Mouse (Mus musculus) heart, embryonic 12.5 days (tissue): Measurements from ENCODE around the gene Purb. TPM values are rescaled to one million over a fixed set of nuclear protein-coding genes. Genes with fewer than 3 reads are reported as not detected.
"Not testable (repeated sequence)": the region's sequence is repeated elsewhere in the genome, so short reads cannot be mapped to it uniquely, and the experiment has no call there.

ENCODE experiments used
- ATAC-seq: fragments of 200-750 bp; cut with Nextera tagmentation; 2 replicates; pipeline ENCODE4 v1.8.0; 2017; ENCODE audit warnings: moderate TSS enrichment, moderate library complexity; ENCODE audit not compliant: insufficient number of reproducible peaks, low FRiP score
- H3K27ac ChIP-seq: fragments of 300-500 bp; sonication (generic); 2 replicates; pipeline ENCODE4 v1.5.1; 2016; ENCODE audit warnings: mild to moderate bottlenecking, moderate library complexity; ENCODE audit not compliant: poor library complexity, severe bottlenecking
- H3K27me3 ChIP-seq: fragments of 300-500 bp; sonication (generic); replicated peaks from 2 replicates; pipeline ENCODE4 v1.6.1; 2016; ENCODE audit warnings: mild to moderate bottlenecking, moderate library complexity
- H3K36me3 ChIP-seq: fragments of 300-500 bp; sonication (generic); 2 replicates; pipeline ENCODE4 v1.6.1; 2016; ENCODE audit warnings: mild to moderate bottlenecking, moderate library complexity
- H3K4me1 ChIP-seq: fragments of 300-500 bp; sonication (generic); replicated peaks from 2 replicates; pipeline ENCODE4 v1.6.1; 2016; ENCODE audit warnings: mild to moderate bottlenecking
- H3K4me2 ChIP-seq: fragments of 300-500 bp; sonication (generic); 2 replicates; pipeline ENCODE4 v1.6.1; 2016; ENCODE audit warnings: mild to moderate bottlenecking, moderate library complexity
- H3K4me3 ChIP-seq: fragments of 300-500 bp; sonication (generic); 2 replicates; pipeline ENCODE4 v1.5.1; 2016; ENCODE audit warnings: mild to moderate bottlenecking
- H3K9ac ChIP-seq: fragments of 300-500 bp; sonication (generic); 2 replicates; pipeline ENCODE4 v1.6.1; 2016; ENCODE audit warnings: mild to moderate bottlenecking, moderate library complexity
- H3K9me3 ChIP-seq: fragments of 300-500 bp; sonication (generic); replicated peaks from 2 replicates; pipeline ENCODE4 v1.6.1; 2016; ENCODE audit warnings: mild to moderate bottlenecking, moderate library complexity
- WGBS: fragments of 180-500 bp; shearing (Covaris S2); methylation state at CpG from one replicate; pipeline ENCODE4 v1.1.7; 2016; 5-methylcytosine and 5-hydroxymethylcytosine counted together
- polyA plus RNA-seq: library from polyadenylated mRNA; unstranded; fragments of >200 nt; fragmentation: Nextera tagmentation; extraction: Ambion mirVana; gene quantifications from 2 replicates; pipeline ENCODE4 v1.2.1, GENCODE M21; 2016

The Purb gene
- polyA plus RNA-seq, 1 experiment from 2014 or later, result 29.8 TPM

DNA sequence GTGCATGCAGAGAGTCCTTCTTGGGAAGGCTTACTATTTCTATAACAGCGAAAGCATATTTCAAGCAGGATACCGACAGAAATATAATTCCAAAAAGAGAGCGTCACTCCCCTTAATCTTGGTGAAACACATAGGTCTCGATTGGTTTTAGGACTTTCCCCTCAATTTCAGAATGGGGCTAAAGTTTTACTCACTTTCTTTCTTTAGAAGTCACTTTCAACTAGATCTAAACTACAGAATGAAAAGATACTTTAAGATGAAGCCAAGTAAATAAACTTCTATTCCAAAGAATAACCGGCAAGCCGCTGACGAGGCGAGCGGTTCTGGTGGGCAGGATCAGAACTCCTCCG lies 32.0 kb downstream of the Purb start:
- WGBS, result under 1% methylated on average over 10 of the region's 10 CpGs
- Histone ChIP-seq H3K9me3 (no peaks in the 10 kb centered on the region; the same call in 1 of the 2 replicates), H3K4me2 (peak overlapping the region; percentile 76), H3K27me3 (no peaks in the 10 kb centered on the region), H3K4me1 (peaks cover 14% of the 10 kb centered on the region), H3K27ac (peak overlapping the region; percentile 92), H3K36me3 (peaks cover 10% of the 10 kb centered on the region), H3K9ac (peak overlapping the region; percentile 87), H3K4me3 (peak overlapping the region; percentile 79)
- no peak for ATAC-seq

DNA sequence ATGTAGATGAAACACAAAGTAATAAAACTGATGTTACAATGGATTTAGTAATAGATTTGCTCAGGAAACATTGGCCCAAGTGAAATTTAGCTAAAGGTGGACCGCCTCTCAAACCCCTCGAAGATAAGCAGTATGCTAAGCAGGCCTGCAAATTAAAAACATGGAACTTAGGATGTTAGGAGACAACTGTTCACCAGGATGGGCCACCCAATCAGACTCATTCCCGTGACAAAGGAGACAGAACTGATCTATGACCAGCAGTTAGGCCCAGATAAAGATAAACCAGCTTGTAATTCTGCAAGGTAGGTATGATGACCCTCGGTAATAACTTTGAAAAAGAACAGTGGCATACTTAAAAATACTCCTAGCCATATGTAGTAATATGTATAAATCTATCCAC lies 32.6 kb downstream of the Purb start:
- H3K27me3 ChIP-seq, result no peaks in the 10 kb centered on the region
- WGBS, result 45% methylated on average over 4 of the region's 4 CpGs
- ATAC-seq, result no peak

GRCm38 (mm10) chr11:6442566-6442965 lies 33.2 kb downstream of the Purb start:
- no peaks in the 10 kb centered on the region for H3K27me3 ChIP-seq
- H3K27ac ChIP-seq, result no peak overlapping the region
- H3K36me3 ChIP-seq, result peaks cover 18% of the 10 kb centered on the region
- WGBS, result 91% methylated on average over 4 of the region's 4 CpGs
- no peak overlapping the region for H3K4me3 ChIP-seq
- no peak overlapping the region for H3K9ac ChIP-seq
- H3K4me2 ChIP-seq, result peak overlapping the region; percentile 76; the same call in 1 of the 2 replicates
- ATAC-seq, result no peak
- H3K9me3 ChIP-seq, result no peaks in the 10 kb centered on the region; the same call in 1 of the 2 replicates
- H3K4me1 ChIP-seq, result peaks cover 12% of the 10 kb centered on the region

More for the DNA sequence above, 32.6 kb downstream of the Purb start:
- H3K4me1 ChIP-seq, result peaks cover 14% of the 10 kb centered on the region
- H3K27ac ChIP-seq, result peak overlapping the region; percentile 92; the same call in 1 of the 2 replicates
- peak overlapping the region; percentile 87 for H3K9ac ChIP-seq
- peak overlapping the region; percentile 76 for H3K4me2 ChIP-seq
- H3K9me3 ChIP-seq, result no peaks in the 10 kb centered on the region; the same call in 1 of the 2 replicates
- peak overlapping the region; percentile 79 for H3K4me3 ChIP-seq
- peaks cover 12% of the 10 kb centered on the region for H3K36me3 ChIP-seq

- Histone ChIP-seq H3K9ac (no peak overlapping the region), H3K27me3 (no peaks in the 10 kb centered on the region), H3K36me3 (peaks cover 38% of the 10 kb centered on the region), H3K4me2 (no peak overlapping the region), H3K4me3 (no peak overlapping the region), H3K9me3 (no peaks in the 10 kb centered on the region; the same call in 1 of the 2 replicates), H3K27ac (no peak overlapping the region), H3K4me1 (peaks cover 7% of the 10 kb centered on the region)
- ATAC-seq, result no peak
- WGBS, result 90% methylated on average over 4 of the region's 4 CpGs
Measured at GRCm38 (mm10) chr11:6440171-6440570, 35.5 kb downstream of the Purb start.

DNA sequence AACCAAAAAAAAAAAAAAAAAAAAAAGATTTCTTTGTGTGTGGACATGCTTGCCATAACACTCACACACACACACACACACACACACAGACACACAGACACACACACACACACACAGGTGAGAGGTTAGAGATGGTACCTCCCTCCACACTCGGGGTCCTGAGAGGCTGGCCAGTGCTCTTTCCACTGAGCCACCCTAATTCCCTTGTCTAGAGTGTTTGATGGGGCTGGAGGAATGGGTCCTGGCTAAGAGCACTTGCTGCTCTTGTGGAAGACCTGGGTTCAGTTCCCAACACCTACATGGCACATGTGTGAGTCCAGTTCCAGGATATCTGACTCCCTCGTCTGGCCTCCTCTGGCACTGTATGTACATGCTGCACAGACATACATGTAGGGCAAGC lies 38.0 kb downstream of the Purb start:
- H3K27ac ChIP-seq, result no peak overlapping the region
- WGBS, result 98% methylated on average over 2 of the region's 2 CpGs
- no peak overlapping the region for H3K4me2 ChIP-seq
- no peaks in the 10 kb centered on the region for H3K27me3 ChIP-seq
- no peaks in the 10 kb centered on the region; the same call in 1 of the 2 replicates for H3K9me3 ChIP-seq
- ATAC-seq, result no peak
- H3K4me1 ChIP-seq, result 0 out of 2 replicates have a peak, but pooled peaks cover 1% of the 10 kb centered on the region
- H3K4me3 ChIP-seq, result no peak overlapping the region
- peaks cover 59% of the 10 kb centered on the region for H3K36me3 ChIP-seq
- H3K9ac ChIP-seq, result no peak overlapping the region

- H3K4me1 ChIP-seq, result no peaks in the 10 kb centered on the region
Measured at GRCm38 (mm10) chr11:6436442-6436841, 39.3 kb downstream of the Purb start.

GRCm38 (mm10) chr11:6430186-6430585 lies 45.5 kb downstream of the Purb start:
- WGBS, result 92% methylated on average over 7 of the region's 7 CpGs
- H3K27ac ChIP-seq, result no peak overlapping the region
- H3K27me3 ChIP-seq, result no peaks in the 10 kb centered on the region
- H3K9ac ChIP-seq, result no peak overlapping the region
- no peaks in the 10 kb centered on the region for H3K4me1 ChIP-seq
- H3K9me3 ChIP-seq, result no peaks in the 10 kb centered on the region
- no peak overlapping the region for H3K4me3 ChIP-seq
- H3K4me2 ChIP-seq, result no peak overlapping the region
- peaks cover 90% of the 10 kb centered on the region for H3K36me3 ChIP-seq
- ATAC-seq, result no peak

More at GRCm38 (mm10) chr11:6436442-6436841, 39.3 kb downstream of the Purb start:
- WGBS, result 71% methylated on average over 8 of the region's 8 CpGs
- ATAC-seq, result no peak
- no peak overlapping the region for H3K4me3 ChIP-seq
- H3K9ac ChIP-seq, result no peak overlapping the region
- no peak overlapping the region for H3K27ac ChIP-seq
- peaks cover 71% of the 10 kb centered on the region for H3K36me3 ChIP-seq
- H3K27me3 ChIP-seq, result no peaks in the 10 kb centered on the region
- H3K9me3 ChIP-seq, result no peaks in the 10 kb centered on the region; the same call in 1 of the 2 replicates
- H3K4me2 ChIP-seq, result no peak overlapping the region

DNA sequence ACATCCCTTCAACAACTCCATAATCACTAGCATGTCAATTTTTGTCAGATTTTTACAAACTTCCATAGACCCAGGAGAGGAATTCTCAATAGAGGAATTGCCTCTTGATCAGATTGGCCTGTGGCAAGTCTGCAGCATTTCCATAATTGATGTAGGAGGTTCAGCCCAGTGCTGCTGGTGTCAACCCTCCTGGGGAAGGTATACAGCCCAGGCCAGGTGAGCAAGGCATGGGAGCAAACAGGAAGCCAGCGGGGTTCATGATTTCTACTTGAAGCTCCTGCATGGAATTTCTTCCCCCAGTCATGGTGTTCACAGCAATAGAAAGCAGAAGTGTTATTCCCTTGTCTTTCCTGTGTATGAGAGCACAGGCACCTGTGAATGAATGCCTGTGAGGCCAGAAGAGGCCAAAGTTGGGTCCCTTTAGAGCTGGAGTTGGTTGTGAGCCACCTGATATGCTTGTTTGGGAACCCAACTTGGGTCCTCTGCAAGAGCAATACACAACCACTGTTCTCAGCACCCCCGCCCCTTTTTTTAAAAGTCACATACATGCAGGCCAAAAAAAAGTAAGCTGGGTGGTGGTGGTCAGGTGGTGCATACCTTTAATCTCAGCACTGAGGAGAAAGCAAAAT lies 54.9 kb downstream of the Purb start:
- H3K27ac ChIP-seq, result peak overlapping the region; percentile 18; the same call in 1 of the 2 replicates
- H3K4me1 ChIP-seq, result peaks cover 7% of the 10 kb centered on the region
- H3K9me3 ChIP-seq, result no peaks in the 10 kb centered on the region
- H3K27me3 ChIP-seq, result no peaks in the 10 kb centered on the region
- no peak overlapping the region for H3K4me3 ChIP-seq
- H3K9ac ChIP-seq, result no peak overlapping the region
- no peak for ATAC-seq
- peaks cover 58% of the 10 kb centered on the region for H3K36me3 ChIP-seq
- H3K4me2 ChIP-seq, result no peak overlapping the region
- 71% methylated on average over 2 of the region's 2 CpGs for WGBS

GRCm38 (mm10) chr11:6420283-6420703 lies 55.4 kb downstream of the Purb start:
- no peak overlapping the region for H3K4me2 ChIP-seq
- H3K4me1 ChIP-seq, result peaks cover 7% of the 10 kb centered on the region
- ATAC-seq, result no peak
- H3K27me3 ChIP-seq, result no peaks in the 10 kb centered on the region
- WGBS, result 14% methylated on average over 1 of the region's 1 CpGs
- H3K36me3 ChIP-seq, result peaks cover 54% of the 10 kb centered on the region
- no peaks in the 10 kb centered on the region for H3K9me3 ChIP-seq
- H3K4me3 ChIP-seq, result no peak overlapping the region
- no peak overlapping the region for H3K27ac ChIP-seq
- H3K9ac ChIP-seq, result no peak overlapping the region

GRCm38 (mm10) chr11:6419156-6419555 lies 56.6 kb downstream of the Purb start:
- H3K9ac ChIP-seq, H3K27me3 ChIP-seq, H3K9me3 ChIP-seq, H3K4me3 ChIP-seq, H3K4me2 ChIP-seq, ATAC-seq, H3K27ac ChIP-seq: not testable (repeated sequence)
- peaks cover 47% of the 10 kb centered on the region for H3K36me3 ChIP-seq
- peaks cover 14% of the 10 kb centered on the region for H3K4me1 ChIP-seq
- 59% methylated on average over 4 of the region's 4 CpGs for WGBS

DNA sequence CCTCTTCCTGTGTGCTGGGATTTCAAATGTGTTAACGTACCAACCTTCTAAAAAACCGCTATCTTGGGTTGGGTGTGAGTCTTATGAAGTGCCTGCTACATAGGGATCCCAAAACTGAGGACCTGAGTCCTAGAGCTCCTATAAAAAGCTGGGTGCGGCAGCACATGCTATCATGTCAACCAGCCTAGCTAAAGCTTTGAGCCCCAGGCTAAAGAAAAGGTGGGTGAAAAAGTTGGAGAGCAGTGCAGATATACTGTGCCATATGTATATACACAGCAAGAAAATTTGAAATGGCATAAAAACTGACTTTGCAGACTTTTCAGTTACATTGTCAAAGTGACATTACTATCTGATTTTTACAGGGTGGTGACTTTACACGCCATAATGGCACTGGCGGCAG lies 57.0 kb downstream of the Purb start:
- peaks cover 14% of the 10 kb centered on the region for H3K4me1 ChIP-seq

More for the DNA sequence above, 57.0 kb downstream of the Purb start:
- H3K9ac ChIP-seq, result no peak overlapping the region
- H3K4me3 ChIP-seq, result peak overlapping the region; percentile 10; the same call in 1 of the 2 replicates
- no peak overlapping the region; the same call in 1 of the 2 replicates for H3K27ac ChIP-seq
- no peak for ATAC-seq
- 81% methylated on average over 5 of the region's 5 CpGs for WGBS
- no peaks in the 10 kb centered on the region for H3K27me3 ChIP-seq
- H3K36me3 ChIP-seq, result peaks cover 44% of the 10 kb centered on the region
- peak overlapping the region; percentile 14; the same call in 1 of the 2 replicates for H3K4me2 ChIP-seq
- no peaks in the 10 kb centered on the region for H3K9me3 ChIP-seq
